Mouse (Mus musculus) bone marrow macrophage, adult 2 months (primary cell): Measurements from ENCODE around the gene Tatdn2.

ENCODE experiments used
- CTCF ChIP-seq: IDR thresholded peaks from 2 replicates; pipeline ENCODE4 v1.5.1; 2012; ENCODE audit warnings: low read depth, mild to moderate bottlenecking, low read length, moderate library complexity
- POLR2A ChIP-seq: IDR thresholded peaks from 2 replicates; pipeline ENCODE4 v1.6.1; 2012; ENCODE audit warnings: mild to moderate bottlenecking, low read depth, low read length, borderline replicate concordance

DNA sequence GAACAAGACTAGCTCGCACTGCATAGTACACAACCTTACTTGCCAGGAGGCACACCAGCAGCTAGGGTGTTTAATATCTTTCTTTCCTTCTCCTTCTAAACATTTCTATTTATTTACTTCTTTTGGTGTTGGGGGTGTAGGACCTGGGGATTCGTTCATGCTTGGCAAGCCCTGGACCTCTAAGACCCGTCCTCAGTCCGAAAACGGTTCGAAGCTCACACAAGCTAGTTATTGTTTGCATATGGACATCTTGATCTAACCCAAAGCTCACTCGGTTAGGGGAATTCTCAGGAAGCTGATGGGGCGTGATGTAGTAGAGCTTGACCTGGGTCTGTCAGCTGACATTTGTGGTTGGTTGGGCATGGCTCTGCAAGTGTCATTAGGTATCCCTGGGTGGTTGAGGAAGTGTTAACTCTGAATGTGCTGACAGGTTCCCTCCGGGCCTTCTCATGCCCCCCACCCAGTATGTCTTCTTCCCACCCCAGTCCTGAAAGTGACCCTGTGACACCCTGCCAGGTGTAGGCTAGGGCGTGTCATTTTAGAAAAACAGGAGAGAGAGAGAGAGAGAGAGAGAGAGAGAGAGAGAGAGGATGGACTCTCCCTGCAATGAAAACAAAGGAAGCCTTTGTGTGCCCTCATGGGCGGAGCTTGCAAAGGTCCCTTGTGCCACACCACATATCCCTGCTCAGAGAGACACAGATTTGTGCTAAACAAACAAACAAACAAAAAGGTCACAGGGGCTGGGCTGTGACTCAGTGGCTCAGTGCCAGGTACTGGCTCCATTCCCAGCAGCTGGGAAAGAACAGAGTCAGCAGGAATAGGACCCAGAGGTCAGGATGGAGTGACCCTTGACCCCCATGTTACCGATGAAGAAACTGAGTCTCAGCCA, 35.3 kb upstream of the Tatdn2 start:
- no peak for TF ChIP-seq POLR2A
- no peak for TF ChIP-seq CTCF
